ENCODE assay signal across 26 mouse cellular contexts in genomic region chr4:131496900-131497299, GRCm38 (mm10).
A peak's percentile ranks its signal among the peaks of the same experiment; 100 is the strongest.
DNase-seq lines count a peak whose midpoint lies in the region; ATAC-seq and TF ChIP-seq lines count a peak whose summit lies in the region.
"Had no signal": no experiment of that assay in that cellular context is flagged by ENCODE, and none has a peak within 500 bp of the region (broad histone marks: within the 10 kb centered on the region; RNA-seq: fewer than 3 reads in every experiment).

No protein-coding gene starts in this region.

- TF ChIP-seq CTCF in forebrain, postnatal 0 days (IDR thresholded peaks at IDR 0.05; ENCODE audit: low read depth): no peak

- no peaks in the 10 kb centered on the region for H3K9me3 ChIP-seq in forebrain, embryonic 15.5 days
- H3K9me3 ChIP-seq in forebrain, postnatal 0 days (ENCODE audit: low read length): no peaks in the 10 kb centered on the region
- no peaks in the 10 kb centered on the region for H3K9me3 ChIP-seq in midbrain, embryonic 16.5 days (replicated peaks; ENCODE audit: control insufficient read depth, low read length, poor library complexity, severe bottlenecking)
- no peaks in the 10 kb centered on the region for H3K9me3 ChIP-seq in midbrain, embryonic 11.5 days (ENCODE audit: control insufficient read depth, low read length)
- no peaks in the 10 kb centered on the region for H3K9me3 ChIP-seq in embryonic facial prominence, embryonic 12.5 days
- no peaks in the 10 kb centered on the region for H3K9me3 ChIP-seq in neural tube, embryonic 15.5 days (replicated peaks)
- H3K9me3 ChIP-seq: embryonic facial prominence, embryonic 15.5 days; heart, embryonic 12.5 days; hindbrain, embryonic 12.5 days; intestine, embryonic 15.5 days had no signal

- 15% methylated on average over 5 of the region's 5 CpGs for WGBS in forebrain, embryonic 15.5 days
- 25% methylated on average over 5 of the region's 5 CpGs for WGBS in forebrain, postnatal 0 days
- WGBS in midbrain, embryonic 16.5 days: 49% methylated on average over 5 of the region's 5 CpGs
- WGBS in midbrain, embryonic 11.5 days: 66% methylated on average over 5 of the region's 5 CpGs
- 34% methylated on average over 5 of the region's 5 CpGs for WGBS in embryonic facial prominence, embryonic 12.5 days
- 37% methylated on average over 5 of the region's 5 CpGs for whole genome bisulfite sequencing in neural tube, embryonic 15.5 days

- intact Hi-C loops in left cerebral cortex, postnatal 14 days (cut with DNase I): no loop called here

- H3K4me3 ChIP-seq in forebrain, embryonic 15.5 days: no peak overlapping the region
- H3K4me3 ChIP-seq in forebrain, postnatal 0 days (ENCODE audit: low read depth, low read length): no peak overlapping the region
- H3K4me3 ChIP-seq in midbrain, embryonic 16.5 days (ENCODE audit: low read depth, low read length): no peak overlapping the region
- no peak overlapping the region for H3K4me3 ChIP-seq in midbrain, embryonic 11.5 days (ENCODE audit: low read depth, low read length)
- H3K4me3 ChIP-seq in embryonic facial prominence, embryonic 12.5 days: no peak overlapping the region
- H3K4me3 ChIP-seq in neural tube, embryonic 15.5 days (replicated peaks): no peak overlapping the region
- H3K4me3 ChIP-seq: embryonic facial prominence, embryonic 15.5 days; heart, embryonic 12.5 days; hindbrain, embryonic 12.5 days; intestine, embryonic 15.5 days had no signal

- H3K4me2 ChIP-seq in forebrain, embryonic 15.5 days (replicated peaks): no peak overlapping the region
- no peak overlapping the region for H3K4me2 ChIP-seq in forebrain, postnatal 0 days (ENCODE audit: low read depth)
- no peak overlapping the region for H3K4me2 ChIP-seq in midbrain, embryonic 16.5 days (ENCODE audit: low read length)
- no peak overlapping the region for H3K4me2 ChIP-seq in midbrain, embryonic 11.5 days
- no peak overlapping the region for H3K4me2 ChIP-seq in embryonic facial prominence, embryonic 12.5 days (replicated peaks)
- no peak overlapping the region for H3K4me2 ChIP-seq in neural tube, embryonic 15.5 days
- H3K4me2 ChIP-seq: embryonic facial prominence, embryonic 15.5 days; heart, embryonic 12.5 days; hindbrain, embryonic 12.5 days; intestine, embryonic 15.5 days had no signal

- 0 out of 2 replicates have a peak, but pooled peaks have one; percentile 13 for ATAC-seq in forebrain, embryonic 15.5 days (replicated peaks)
- no peak for ATAC-seq in forebrain, postnatal 0 days
- ATAC-seq in midbrain, embryonic 16.5 days: no peak
- ATAC-seq in midbrain, embryonic 11.5 days (ENCODE audit: low FRiP score): no peak
- no peak for ATAC-seq in embryonic facial prominence, embryonic 12.5 days (ENCODE audit: insufficient number of reproducible peaks, insufficient read depth, low FRiP score, low TSS enrichment)
- ATAC-seq in neural tube, embryonic 15.5 days (ENCODE audit: low FRiP score): no peak
- ATAC-seq: intestine, embryonic 15.5 days; lung, postnatal 0 days; Patski had no signal

- no peaks in the 10 kb centered on the region for H3K36me3 ChIP-seq in forebrain, embryonic 15.5 days
- H3K36me3 ChIP-seq in forebrain, postnatal 0 days (ENCODE audit: insufficient read depth): no peaks in the 10 kb centered on the region
- H3K36me3 ChIP-seq in midbrain, embryonic 16.5 days (ENCODE audit: control insufficient read depth, insufficient read depth, low read length): no peaks in the 10 kb centered on the region
- H3K36me3 ChIP-seq in midbrain, embryonic 11.5 days (ENCODE audit: control insufficient read depth, insufficient read depth, low read length): no peaks in the 10 kb centered on the region
- H3K36me3 ChIP-seq in embryonic facial prominence, embryonic 12.5 days: no peaks in the 10 kb centered on the region
- no peaks in the 10 kb centered on the region for H3K36me3 ChIP-seq in neural tube, embryonic 15.5 days
- H3K36me3 ChIP-seq: embryonic facial prominence, embryonic 15.5 days; heart, embryonic 12.5 days; hindbrain, embryonic 12.5 days; intestine, embryonic 15.5 days had no signal

- H3K4me1 ChIP-seq in forebrain, embryonic 15.5 days: peaks cover 21% of the 10 kb centered on the region
- H3K4me1 ChIP-seq in forebrain, postnatal 0 days (ENCODE audit: insufficient read depth): peaks cover 4% of the 10 kb centered on the region
- peaks cover 28% of the 10 kb centered on the region for H3K4me1 ChIP-seq in midbrain, embryonic 16.5 days (ENCODE audit: control insufficient read depth, insufficient read depth, low read length)
- peaks cover 2% of the 10 kb centered on the region for H3K4me1 ChIP-seq in midbrain, embryonic 11.5 days (ENCODE audit: control insufficient read depth, insufficient read depth, low read length)
- peaks cover 19% of the 10 kb centered on the region for H3K4me1 ChIP-seq in embryonic facial prominence, embryonic 12.5 days
- H3K4me1 ChIP-seq in neural tube, embryonic 15.5 days: peaks cover 38% of the 10 kb centered on the region
- H3K4me1 ChIP-seq: heart, embryonic 12.5 days; intestine, embryonic 15.5 days had no signal

- no peak overlapping the region for H3K27ac ChIP-seq in forebrain, embryonic 15.5 days (replicated peaks)
- H3K27ac ChIP-seq in forebrain, postnatal 0 days (ENCODE audit: low read depth, low read length): no peak overlapping the region
- 0 out of 2 replicates have a peak overlapping the region, but pooled peaks have one; percentile 7 for H3K27ac ChIP-seq in midbrain, embryonic 16.5 days (ENCODE audit: low read length)
- no peak overlapping the region for H3K27ac ChIP-seq in midbrain, embryonic 11.5 days (ENCODE audit: low read depth, low read length)
- peak overlapping the region; percentile 61; the same call in 1 of the 2 replicates for H3K27ac ChIP-seq in embryonic facial prominence, embryonic 12.5 days
- 0 out of 2 replicates have a peak overlapping the region, but pooled peaks have one; percentile 18 for H3K27ac ChIP-seq in neural tube, embryonic 15.5 days (replicated peaks)
- H3K27ac ChIP-seq: embryonic facial prominence, embryonic 15.5 days; hindbrain, embryonic 12.5 days; intestine, embryonic 15.5 days; macrophage had no signal

- DNase-seq in forebrain, postnatal 0 days: no peak
- no peak for DNase-seq in midbrain, embryonic 11.5 days (ENCODE audit: low spot score, missing footprints)
- no peak for DNase-seq in left cerebral cortex, postnatal 14 days (ENCODE audit: low spot score in 2 of 2)
- DNase-seq: adrenal gland, postnatal 36 days; cerebellum, adult 11 months; cerebellum, adult 9-11 months; gastrocnemius, postnatal 10 days; heart, adult 18-20 months; heart, postnatal 10 days; kidney, adult 8-10 months; kidney, postnatal 10 days; layer of hippocampus, postnatal 36 days; right cerebral cortex, postnatal 25 days; spleen, adult 18-20 months; thymus, postnatal 25 days had no signal

- H3K27me3 ChIP-seq in forebrain, embryonic 15.5 days: no peaks in the 10 kb centered on the region
- no peaks in the 10 kb centered on the region for H3K27me3 ChIP-seq in forebrain, postnatal 0 days (ENCODE audit: insufficient read depth, low read length)
- H3K27me3 ChIP-seq in midbrain, embryonic 16.5 days (ENCODE audit: control insufficient read depth, insufficient read depth, low read depth, low read length): no peaks in the 10 kb centered on the region
- H3K27me3 ChIP-seq in midbrain, embryonic 11.5 days (ENCODE audit: control insufficient read depth, insufficient read depth, low read length): no peaks in the 10 kb centered on the region
- 0 out of 2 replicates have a peak, but pooled peaks cover 3% of the 10 kb centered on the region for H3K27me3 ChIP-seq in embryonic facial prominence, embryonic 12.5 days
- H3K27me3 ChIP-seq in neural tube, embryonic 15.5 days (replicated peaks): no peaks in the 10 kb centered on the region
- H3K27me3 ChIP-seq: embryonic facial prominence, embryonic 15.5 days; hindbrain, embryonic 12.5 days; intestine, embryonic 15.5 days had no signal

- no peak overlapping the region for H3K9ac ChIP-seq in forebrain, embryonic 15.5 days (replicated peaks)
- H3K9ac ChIP-seq in forebrain, postnatal 0 days: no peak overlapping the region
- no peak overlapping the region; the same call in 1 of the 2 replicates for H3K9ac ChIP-seq in midbrain, embryonic 16.5 days (ENCODE audit: low read depth, low read length)
- H3K9ac ChIP-seq in midbrain, embryonic 11.5 days (ENCODE audit: low read length): no peak overlapping the region
- no peak overlapping the region for H3K9ac ChIP-seq in embryonic facial prominence, embryonic 12.5 days
- no peak overlapping the region for H3K9ac ChIP-seq in neural tube, embryonic 15.5 days (replicated peaks)
- H3K9ac ChIP-seq: embryonic facial prominence, embryonic 15.5 days; heart, embryonic 12.5 days; hindbrain, embryonic 12.5 days; intestine, embryonic 15.5 days had no signal

Comparison
In these comparisons a context has a peak if more than half of its experiments do, and no peak if none do; other contexts are left out.
1. H3K27ac ChIP-seq: peak in midbrain, embryonic 16.5 days (single experiment), embryonic facial prominence, embryonic 12.5 days (single experiment) and neural tube, embryonic 15.5 days (single experiment); none in forebrain, embryonic 15.5 days (single experiment), forebrain, postnatal 0 days (single experiment) and midbrain, embryonic 11.5 days (single experiment).